ENCODE assay signal across 9 mouse cellular contexts in genomic region chr9:43237111-43237775, GRCm38 (mm10). TPM values are rescaled to one million over a fixed set of nuclear protein-coding genes. Genes with fewer than 3 reads are reported as not detected.
DNase-seq lines count a peak whose midpoint lies in the region; ATAC-seq and TF ChIP-seq lines count a peak whose summit lies in the region.
"Had no signal": no experiment of that assay in that cellular context is flagged by ENCODE, and none has a peak within 500 bp of the region (broad histone marks: within the 10 kb centered on the region; RNA-seq: fewer than 3 reads in every experiment).

No protein-coding gene starts in this region.

- 32% methylated on average over 7 of the region's 7 CpGs for WGBS in kidney, embryonic 14.5 days
- WGBS in liver, embryonic 16.5 days (ENCODE audit: insufficient replicate concordance) = 47% methylated on average over 7 of the region's 7 CpGs

- no peak for TF ChIP-seq POLR2A in embryonic fibroblast, embryonic 13.5 days (IDR thresholded peaks at IDR 0.05; ENCODE audit: low read depth, low read length)

- peaks cover 50% of the 10 kb centered on the region for H3K4me1 ChIP-seq in kidney, embryonic 14.5 days (ENCODE audit: control insufficient read depth, insufficient read depth, low read length)
- peaks cover 11% of the 10 kb centered on the region for H3K4me1 ChIP-seq in brown adipose tissue, adult 24 weeks (ENCODE audit: control insufficient read depth, insufficient read depth, insufficient read length, low read length)
- H3K4me1 ChIP-seq in embryonic fibroblast, embryonic 13.5 days (ENCODE audit: control insufficient read depth, insufficient read depth, low read length) = peaks cover 37% of the 10 kb centered on the region
- H3K4me1 ChIP-seq in liver, embryonic 16.5 days (ENCODE audit: control insufficient read depth, low read depth, low read length) = peaks cover 87% of the 10 kb centered on the region

- peak overlapping the region; percentile 90 for H3K4me3 ChIP-seq in kidney, embryonic 14.5 days (ENCODE audit: low read length)
- peak overlapping the region; percentile 88 for H3K4me3 ChIP-seq in brown adipose tissue, adult 24 weeks (ENCODE audit: insufficient read depth, low read depth, low read length)
- H3K4me3 ChIP-seq in embryonic fibroblast, embryonic 13.5 days (ENCODE audit: insufficient read depth, low read length) = peak overlapping the region; percentile 87
- H3K4me3 ChIP-seq in liver, embryonic 16.5 days (ENCODE audit: low read depth, low read length) = peak overlapping the region; percentile 86

- DNase-seq in kidney, adult 8-10 months = no peak
- DNase-seq in urinary bladder, adult 2 months (ENCODE audit: low spot score) = no peak
- DNase-seq in spleen, adult 12 weeks (ENCODE audit: low spot score) = no peak
- DNase-seq: cerebellum, adult 11 months; thymus, postnatal 4 days had no signal

- peaks cover 9% of the 10 kb centered on the region; the same call in 1 of the 2 replicates for H3K36me3 ChIP-seq in kidney, embryonic 14.5 days (ENCODE audit: control insufficient read depth, insufficient read depth, low read length)
- H3K36me3 ChIP-seq in liver, embryonic 16.5 days (ENCODE audit: control insufficient read depth, insufficient read depth) = no peaks in the 10 kb centered on the region; the same call in 1 of the 2 replicates

- no peak for ATAC-seq in kidney, embryonic 14.5 days (ENCODE audit: low FRiP score, low TSS enrichment)
- no peak for ATAC-seq in liver, embryonic 16.5 days (ENCODE audit: low read depth)

- peak overlapping the region; percentile 4; the same call in 1 of the 2 replicates for H3K9ac ChIP-seq in kidney, embryonic 14.5 days (ENCODE audit: low read depth, low read length)
- peak overlapping the region; percentile 86 for H3K9ac ChIP-seq in liver, embryonic 16.5 days (ENCODE audit: low read depth, low read length)

- H3K9me3 ChIP-seq in kidney, embryonic 14.5 days (ENCODE audit: control insufficient read depth, low read length) = no peaks in the 10 kb centered on the region
- H3K9me3 ChIP-seq in liver, embryonic 16.5 days (replicated peaks; ENCODE audit: control insufficient read depth, low read length) = no peaks in the 10 kb centered on the region

- no peak for TF ChIP-seq CTCF in embryonic fibroblast, embryonic 13.5 days (IDR thresholded peaks at IDR 0.05; ENCODE audit: borderline replicate concordance, insufficient read depth, low read length)

- no peak overlapping the region for H3K27ac ChIP-seq in kidney, embryonic 14.5 days (ENCODE audit: low read depth, low read length)
- H3K27ac ChIP-seq in brown adipose tissue, adult 24 weeks (replicated peaks; ENCODE audit: low read depth, low read length) = peak overlapping the region; percentile 68
- peak overlapping the region; percentile 87 for H3K27ac ChIP-seq in embryonic fibroblast, embryonic 13.5 days (ENCODE audit: insufficient read depth, low read length)
- peak overlapping the region; percentile 92; the same call in 1 of the 2 replicates for H3K27ac ChIP-seq in liver, embryonic 16.5 days (ENCODE audit: low read length)

- H3K4me2 ChIP-seq in kidney, embryonic 14.5 days (replicated peaks; ENCODE audit: low read depth, low read length) = peak overlapping the region; percentile 85
- H3K4me2 ChIP-seq in liver, embryonic 16.5 days (ENCODE audit: low read depth, low read length) = peak overlapping the region; percentile 90

- no peaks in the 10 kb centered on the region for H3K27me3 ChIP-seq in kidney, embryonic 14.5 days (ENCODE audit: control insufficient read depth, insufficient read depth, low read length)
- no peaks in the 10 kb centered on the region for H3K27me3 ChIP-seq in liver, embryonic 16.5 days (ENCODE audit: control insufficient read depth, insufficient read depth, low read depth, low read length)

RNA-seq across cellular contexts. Expression of gene Oaf, which starts 2.5 kb away (rescaled TPM):
- polyA plus RNA-seq in kidney, embryonic 14.5 days (2014; fragmentation: Nextera tagmentation; extraction: Ambion mirVana) = 88.5 and 88.9 TPM in 2 replicates
- 20.8 and 29.8 TPM in 2 replicates for polyA plus RNA-seq in brown adipose tissue, adult 24 weeks (2012; ENCODE audit: insufficient read depth, insufficient read length, missing spikeins)
- polyA plus RNA-seq in embryonic fibroblast, embryonic 13.5 days (2011; ENCODE audit: insufficient read length, low read depth, missing spikeins) = 147 and 210 TPM in 2 replicates
- 24.4 and 29.0 TPM in 2 replicates for polyA plus RNA-seq in liver, embryonic 16.5 days (2015; fragmentation: Nextera tagmentation; extraction: Ambion mirVana)
- 53.7 and 67.1 TPM in 2 replicates for polyA plus RNA-seq in urinary bladder, adult 2 months (2012; rRNA removed)

RNA-seq across cellular contexts. Expression of gene Pou2f3, which starts 27.1 kb away (rescaled TPM):
- 0.11 TPM in 1 of 2 replicates, not detected in the other for polyA plus RNA-seq in kidney, embryonic 14.5 days (2014; fragmentation: Nextera tagmentation; extraction: Ambion mirVana)
- polyA plus RNA-seq in brown adipose tissue, adult 24 weeks (2012; ENCODE audit: insufficient read depth, insufficient read length, missing spikeins) = not detected in 2 replicates
- polyA plus RNA-seq in embryonic fibroblast, embryonic 13.5 days (2011; ENCODE audit: insufficient read length, low read depth, missing spikeins) = not detected in 2 replicates
- 0.07 TPM in 1 of 2 replicates, not detected in the other for polyA plus RNA-seq in liver, embryonic 16.5 days (2015; fragmentation: Nextera tagmentation; extraction: Ambion mirVana)
- polyA plus RNA-seq in urinary bladder, adult 2 months (2012; rRNA removed) = 0.28 and 0.53 TPM in 2 replicates
